Mouse (Mus musculus) CH12.LX (cell line): ENCODE results near the gene Nol4l.

ENCODE experiments used
- MEF2A ChIP-seq: IDR thresholded peaks from 2 replicates; pipeline ENCODE4 v1.6.1; 2014; ENCODE audit warnings: low read depth, mild to moderate bottlenecking, inconsistent platforms, low read length, improper control_type of control experiment, borderline replicate concordance
- RAD21 ChIP-seq: IDR thresholded peaks from 2 replicates; pipeline ENCODE4 v1.6.1; 2011; ENCODE audit warnings: low read depth, mild to moderate bottlenecking, low read length, improper control_type of control experiment, moderate library complexity

DNA sequence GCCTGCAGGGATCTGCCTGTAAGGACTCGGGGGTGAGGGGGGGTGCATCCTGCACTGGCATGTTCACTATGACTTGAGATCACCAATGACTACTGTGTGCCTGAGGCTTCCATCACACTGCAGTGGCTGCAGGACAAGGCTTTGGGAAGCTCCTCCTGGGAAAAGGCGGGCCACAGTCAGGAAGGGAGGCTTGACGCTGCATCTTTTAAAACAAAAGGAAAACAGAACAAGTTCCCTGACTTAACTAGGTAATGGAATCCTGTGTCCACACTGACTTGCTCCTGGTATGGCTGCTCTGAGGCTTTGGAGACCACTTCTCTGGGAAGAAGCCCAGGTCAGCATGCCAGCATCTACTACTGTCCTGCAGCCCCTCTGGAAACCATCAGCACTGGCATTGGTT, 120.8 kb downstream of the Nol4l start:
- TF ChIP-seq MEF2A = no peak
- no peak for TF ChIP-seq RAD21
